Mouse (Mus musculus) thymus, postnatal 25 days (tissue): Measurements from ENCODE around the gene Aasdh.

ENCODE experiments used
- DNase-seq: peaks from one replicate; pipeline ENCODE4 v3.0.0; 2022

Aasdh gene

GRCm38 (mm10) chr5:76839786-76840185 lies 65.5 kb downstream of the Aasdh start:
- DNase-seq: no peak

GRCm38 (mm10) chr5:76837018-76837417 lies 68.3 kb downstream of the Aasdh start:
- DNase-seq: no peak

- no peak for DNase-seq
Observed at GRCm38 (mm10) chr5:76832529-76833210, 72.6 kb downstream of the Aasdh start.

- DNase-seq: no peak
Observed at GRCm38 (mm10) chr5:76828527-76829240, 76.6 kb downstream of the Aasdh start.
